Mouse (Mus musculus) MEL (cell line): ENCODE results near the gene Dusp1.

ENCODE experiments used
- CTCF ChIP-seq, 3 experiments: IDR thresholded peaks in 2 of 3; conservative IDR thresholded peaks in 1 of 3; 2 replicates each; pipeline ENCODE4 v1.5.1; 2011 to 2012; ENCODE audit warnings: low read length in 3 of 3, low read depth in 2 of 3, mild to moderate bottlenecking in 2 of 3, improper control_type of control experiment in 1 of 3, inconsistent platforms in 1 of 3, mixed read lengths in 1 of 3, moderate library complexity in 1 of 3; ENCODE audit not compliant: control insufficient read depth in 1 of 3, insufficient read depth in 1 of 3, poor library complexity in 1 of 3, severe bottlenecking in 1 of 3
- ELF1 ChIP-seq: IDR thresholded peaks from 2 replicates; pipeline ENCODE4 v1.6.1; 2014; ENCODE audit warnings: low read depth, mild to moderate bottlenecking, inconsistent platforms, low read length, improper control_type of control experiment, moderate library complexity
- EP300 ChIP-seq, 2 experiments: IDR thresholded peaks; 2 replicates each; pipeline ENCODE4 v1.6.1; 2011; ENCODE audit warnings: improper control_type of control experiment in 2 of 2, low read length in 2 of 2, low read depth in 1 of 2, mild to moderate bottlenecking in 1 of 2
- GATA1 ChIP-seq: IDR thresholded peaks from 2 replicates; pipeline ENCODE4 v1.6.1; 2011; ENCODE audit warnings: low read depth, low read length, improper control_type of control experiment
- MAFK ChIP-seq: IDR thresholded peaks from 2 replicates; pipeline ENCODE4 v1.6.1; 2011; ENCODE audit warnings: low read depth, mild to moderate bottlenecking, low read length, improper control_type of control experiment, borderline replicate concordance
- MAX ChIP-seq: IDR thresholded peaks from 2 replicates; pipeline ENCODE4 v1.6.1; 2011; ENCODE audit warnings: low read length, improper control_type of control experiment
- POLR2A ChIP-seq, 2 experiments: IDR thresholded peaks; 2 replicates each; pipeline ENCODE4 v1.6.1; 2011 to 2012; ENCODE audit warnings: low read length in 2 of 2, mild to moderate bottlenecking in 2 of 2, control low read depth in 1 of 2, improper control_type of control experiment in 1 of 2, low read depth in 1 of 2, moderate library complexity in 1 of 2; ENCODE audit not compliant: control insufficient read depth in 1 of 2, insufficient read depth in 1 of 2, poor library complexity in 1 of 2
- POLR2AphosphoS2 ChIP-seq: IDR thresholded peaks from 2 replicates; pipeline ENCODE4 v1.6.1; 2011; ENCODE audit warnings: low read length, improper control_type of control experiment
- USF1 ChIP-seq: IDR thresholded peaks from 2 replicates; pipeline ENCODE4 v1.6.1; 2014; ENCODE audit warnings: low read depth, mild to moderate bottlenecking, inconsistent platforms, low read length, improper control_type of control experiment, moderate library complexity

DNA sequence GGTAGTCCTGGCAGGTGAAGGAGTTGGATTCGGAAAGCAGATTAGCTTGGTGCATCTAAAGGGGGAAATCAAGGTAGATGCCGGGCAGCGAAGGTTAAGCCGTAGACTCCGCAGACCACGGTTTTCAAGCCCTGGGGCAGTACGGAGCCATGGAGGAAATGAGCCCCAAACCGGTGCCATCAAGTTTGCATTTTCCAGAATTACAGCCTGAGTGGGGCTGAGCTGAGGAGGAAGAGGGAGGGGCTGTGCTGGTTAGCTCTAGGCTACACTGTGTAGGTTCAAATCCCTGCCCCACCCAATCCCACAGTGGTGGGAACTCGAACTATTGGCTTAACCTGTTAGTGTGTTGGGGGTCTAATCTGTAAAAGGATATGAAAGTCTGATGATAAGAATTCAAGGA lies 97.4 kb downstream of the Dusp1 start:
- TF ChIP-seq MAFK (no peak), GATA1 (no peak), EP300 (IDR thresholded peaks at IDR 0.05; ENCODE audit: low read depth in 1 of 2, low read length in 2 of 2) (no peak), POLR2A (IDR thresholded peaks at IDR 0.05; ENCODE audit: control insufficient read depth in 1 of 2, insufficient read depth in 1 of 2, low read depth in 1 of 2, low read length in 2 of 2, poor library complexity in 1 of 2) (no peak), ELF1 (no peak), USF1 (no peak), CTCF (IDR thresholded peaks at IDR 0.05 in 2 of 3, conservative IDR thresholded peaks at IDR 0.05 in 1 of 3; ENCODE audit: control insufficient read depth in 1 of 3, insufficient read depth in 1 of 3, low read depth in 2 of 3, low read length in 3 of 3, poor library complexity in 1 of 3, severe bottlenecking in 1 of 3) (no peak), MAX (no peak), POLR2AphosphoS2 (no peak)
